ENCODE assay signal across 23 mouse cellular contexts in genomic region chr16:93572383-93572782, GRCm38 (mm10). TPM values are rescaled to one million over a fixed set of nuclear protein-coding genes. Genes with fewer than 3 reads are reported as not detected.
DNase-seq lines count a peak whose midpoint lies in the region; ATAC-seq and TF ChIP-seq lines count a peak whose summit lies in the region.
"Had no signal": no experiment of that assay in that cellular context is flagged by ENCODE, and none has a peak within 500 bp of the region (broad histone marks: within the 10 kb centered on the region; RNA-seq: fewer than 3 reads in every experiment).

No protein-coding gene starts in this region.

- intact Hi-C loops in left cerebral cortex, postnatal 4 days (cut with DNase I), result no loop called here

- H3K9me3 ChIP-seq in intestine, postnatal 0 days (ENCODE audit: control insufficient read depth), result no peaks in the 10 kb centered on the region
- H3K9me3 ChIP-seq: forebrain, embryonic 13.5 days; heart, embryonic 15.5 days; hindbrain, embryonic 12.5 days; liver, embryonic 13.5 days had no signal

- WGBS in thymus, adult 2 months, result 4% methylated on average over 6 of the region's 6 CpGs
- WGBS in intestine, postnatal 0 days, result 90% methylated on average over 6 of the region's 6 CpGs

- H3K27ac ChIP-seq in thymus, adult 2 months (ENCODE audit: control insufficient read depth, insufficient read depth, low read length), result peak overlapping the region; percentile 59
- H3K27ac ChIP-seq in intestine, postnatal 0 days (ENCODE audit: low read depth, low read length), result no peak overlapping the region
- H3K27ac ChIP-seq: forebrain, embryonic 13.5 days; heart, embryonic 15.5 days; hindbrain, embryonic 12.5 days; layer of hippocampus, adult 2 months; liver, embryonic 13.5 days had no signal

- TF ChIP-seq POLR2A in thymus, adult 2 months (IDR thresholded peaks at IDR 0.05; ENCODE audit: control insufficient read depth, extremely low read depth, insufficient read depth, low read length, poor library complexity), result no peak

- no peaks in the 10 kb centered on the region for H3K36me3 ChIP-seq in thymus, adult 2 months (ENCODE audit: control insufficient read depth, insufficient read depth, low read length)
- H3K36me3 ChIP-seq in intestine, postnatal 0 days (ENCODE audit: control insufficient read depth, insufficient read depth), result no peaks in the 10 kb centered on the region
- H3K36me3 ChIP-seq: heart, embryonic 15.5 days; hindbrain, embryonic 12.5 days; liver, embryonic 13.5 days had no signal

- H3K4me1 ChIP-seq in thymus, adult 2 months (replicated peaks; ENCODE audit: control insufficient read depth, insufficient read depth, low read length), result peaks cover 40% of the 10 kb centered on the region
- no peaks in the 10 kb centered on the region for H3K4me1 ChIP-seq in intestine, postnatal 0 days (replicated peaks; ENCODE audit: control insufficient read depth, insufficient read depth, low read length)
- H3K4me1 ChIP-seq: forebrain, embryonic 13.5 days; liver, embryonic 13.5 days had no signal

- peak; percentile 44 for ATAC-seq in CD4-positive, CD25-positive, alpha-beta regulatory T cell, adult 4 months
- ATAC-seq in inflammation-experienced regulatory T-cells, adult 6 months, result peak; percentile 55
- ATAC-seq in intestine, postnatal 0 days, result no peak
- ATAC-seq: forebrain, embryonic 13.5 days; midbrain, embryonic 16.5 days had no signal

- H3K4me2 ChIP-seq in intestine, postnatal 0 days (replicated peaks; ENCODE audit: low read depth), result no peak overlapping the region
- H3K4me2 ChIP-seq: forebrain, embryonic 13.5 days; heart, embryonic 15.5 days; hindbrain, embryonic 12.5 days; liver, embryonic 13.5 days had no signal

- H3K4me3 ChIP-seq in thymus, adult 2 months (ENCODE audit: control insufficient read depth, insufficient read depth, low read length), result no peak overlapping the region
- H3K4me3 ChIP-seq in intestine, postnatal 0 days (ENCODE audit: low read depth, low read length), result no peak overlapping the region
- H3K4me3 ChIP-seq: forebrain, embryonic 13.5 days; heart, embryonic 15.5 days; hindbrain, embryonic 12.5 days; layer of hippocampus, adult 2 months; liver, embryonic 13.5 days had no signal

- no peaks in the 10 kb centered on the region for H3K27me3 ChIP-seq in thymus, adult 2 months (ENCODE audit: control insufficient read depth, insufficient read depth, low read length)
- 0 out of 2 replicates have a peak, but pooled peaks cover 5% of the 10 kb centered on the region for H3K27me3 ChIP-seq in intestine, postnatal 0 days (replicated peaks; ENCODE audit: control insufficient read depth, insufficient read depth, low read length)
- H3K27me3 ChIP-seq: forebrain, embryonic 13.5 days; hindbrain, embryonic 12.5 days; liver, embryonic 13.5 days had no signal

- DNase-seq in 416B (ENCODE audit: low read depth), result peak; percentile 34
- peak; percentile 54 for DNase-seq in thymus, adult 2 months
- DNase-seq in gastrocnemius, postnatal 25 days, result no peak
- DNase-seq in cerebellum, postnatal 4 days (ENCODE audit: low spot score in 2 of 2), result no peak
- DNase-seq in left cerebral cortex, postnatal 4 days, result no peak
- DNase-seq: adrenal gland, postnatal 25 days; cerebellum, adult 8-10 months; embryo, embryonic 11 days; kidney, adult 18-20 months; kidney, postnatal 10 days; liver, embryonic 13.5 days had no signal

- H3K9ac ChIP-seq in intestine, postnatal 0 days (ENCODE audit: low read depth, low read length), result no peak overlapping the region
- H3K9ac ChIP-seq: forebrain, embryonic 13.5 days; heart, embryonic 15.5 days; hindbrain, embryonic 12.5 days; liver, embryonic 13.5 days had no signal

- no peak for TF ChIP-seq CTCF in thymus, adult 2 months (IDR thresholded peaks at IDR 0.05; ENCODE audit: borderline replicate concordance, control insufficient read depth, extremely low read depth, insufficient read depth, low read length, poor library complexity)
- no peak for TF ChIP-seq CTCF in intestine, postnatal 0 days (IDR thresholded peaks at IDR 0.05; ENCODE audit: low read depth)

RNA-seq across cellular contexts. Expression of gene Setd4, which starts 31.5 kb away (rescaled TPM):
- 10 to 100 TPM; 34.6 to 43.5 TPM for polyA plus RNA-seq in CD4-positive, CD25-positive, alpha-beta regulatory T cell, adult 4 months (2017; shearing (Covaris generic))
- 10 to 100 TPM; 17.7 to 40.4 (median 40.3) TPM for polyA plus RNA-seq in inflammation-experienced regulatory T-cells, adult 6 months (2017; shearing (Covaris generic))
- polyA plus RNA-seq in thymus, adult 2 months (2012; rRNA removed), result 39.2 and 39.7 TPM in 2 replicates
- under 1 TPM; 0.36 to 0.80 TPM for total RNA-seq in gastrocnemius, postnatal 25 days (2021)
- 4.3 and 5.6 TPM in 2 replicates for polyA plus RNA-seq in intestine, postnatal 0 days (2015; fragmentation: Nextera tagmentation; extraction: Ambion mirVana)
- total RNA-seq in left cerebral cortex, postnatal 4 days (2021), result 10 to 100 TPM; 13.7 to 14.5 TPM

RNA-seq across cellular contexts. Expression of gene Cbr1, which starts 33.3 kb away (rescaled TPM):
- 10 to 100 TPM; 47.7 to 49.9 TPM for polyA plus RNA-seq in CD4-positive, CD25-positive, alpha-beta regulatory T cell, adult 4 months (2017; shearing (Covaris generic))
- polyA plus RNA-seq in inflammation-experienced regulatory T-cells, adult 6 months (2017; shearing (Covaris generic)), result 10 to 100 TPM; 20.1 to 44.4 (median 44.1) TPM
- polyA plus RNA-seq in thymus, adult 2 months (2012; rRNA removed), result 88.0 and 92.0 TPM in 2 replicates
- total RNA-seq in gastrocnemius, postnatal 25 days (2021), result 10 to 100 TPM; 19.2 to 21.6 TPM
- 395 and 423 TPM in 2 replicates for polyA plus RNA-seq in intestine, postnatal 0 days (2015; fragmentation: Nextera tagmentation; extraction: Ambion mirVana)
- 10 to 100 TPM; 57.6 to 58.1 TPM for total RNA-seq in left cerebral cortex, postnatal 4 days (2021)

RNA-seq across cellular contexts. Expression of gene Gm5678, which starts 55.5 kb away (rescaled TPM):
- not detected for polyA plus RNA-seq in CD4-positive, CD25-positive, alpha-beta regulatory T cell, adult 4 months (2017; shearing (Covaris generic))
- under 1 TPM in 1 of 3 experiments, not detected in 2; 0.66 TPM for polyA plus RNA-seq in inflammation-experienced regulatory T-cells, adult 6 months (2017; shearing (Covaris generic))
- 0.14 TPM in 1 of 2 replicates, not detected in the other for polyA plus RNA-seq in thymus, adult 2 months (2012; rRNA removed)
- total RNA-seq in gastrocnemius, postnatal 25 days (2021), result 1 to 10 TPM in 1 of 2 experiments, under 1 TPM in 1; 0.59 to 1.7 TPM
- 0.16 TPM in 1 of 2 replicates, not detected in the other for polyA plus RNA-seq in intestine, postnatal 0 days (2015; fragmentation: Nextera tagmentation; extraction: Ambion mirVana)
- total RNA-seq in left cerebral cortex, postnatal 4 days (2021), result 1 to 10 TPM; 1.6 to 2.5 TPM
- polyA plus RNA-seq: forebrain, embryonic 13.5 days; gonadal fat pad, adult 2 months; heart, embryonic 15.5 days; hindbrain, embryonic 12.5 days; limb, embryonic 11.5 days; liver, embryonic 13.5 days; lung, embryonic 16.5 days; midbrain, embryonic 16.5 days; neural tube, embryonic 11.5 days had no signal

Comparison
In these comparisons a context has a peak if more than half of its experiments do, and no peak if none do; other contexts are left out.
1. DNase-seq: peak in 416B (single experiment) and thymus, adult 2 months (single experiment); none in gastrocnemius, postnatal 25 days (single experiment), cerebellum, postnatal 4 days (0 of 2) and left cerebral cortex, postnatal 4 days (single experiment).